Mouse (Mus musculus): Measurements from ENCODE around the gene Tnfrsf1b.
"Not testable (repeated sequence)": the region's sequence is repeated elsewhere in the genome, so short reads cannot be mapped to it uniquely, and the experiment has no call there.

Gene Tnfrsf1b

DNA sequence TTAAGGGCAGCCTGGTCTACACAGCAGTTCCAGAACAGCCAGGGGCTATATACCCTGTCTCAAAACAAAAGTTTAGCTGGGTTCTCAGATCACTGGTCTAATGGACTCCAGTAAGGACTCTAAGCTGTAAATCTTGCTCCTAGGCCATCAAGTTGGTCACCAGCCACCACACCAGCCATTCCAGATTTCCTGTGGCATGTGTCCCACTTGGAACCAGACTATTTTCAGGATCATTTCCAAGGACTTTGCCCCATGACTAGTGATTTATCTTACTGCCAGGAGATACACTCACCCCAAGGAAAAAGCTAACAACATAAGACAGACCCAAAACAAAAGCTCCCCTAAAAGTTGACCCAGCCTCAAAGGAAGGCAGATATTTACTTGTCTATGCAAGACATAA is 54.0 kb downstream of the Tnfrsf1b start:
- DNase-seq (ENCODE audit: low spot score in 2 of 2), result no peak

- DNase-seq (ENCODE audit: low spot score in 2 of 2), result no peak
Observed at GRCm38 (mm10) chr4:145188561-145188960, 58.1 kb downstream of the Tnfrsf1b start.

DNA sequence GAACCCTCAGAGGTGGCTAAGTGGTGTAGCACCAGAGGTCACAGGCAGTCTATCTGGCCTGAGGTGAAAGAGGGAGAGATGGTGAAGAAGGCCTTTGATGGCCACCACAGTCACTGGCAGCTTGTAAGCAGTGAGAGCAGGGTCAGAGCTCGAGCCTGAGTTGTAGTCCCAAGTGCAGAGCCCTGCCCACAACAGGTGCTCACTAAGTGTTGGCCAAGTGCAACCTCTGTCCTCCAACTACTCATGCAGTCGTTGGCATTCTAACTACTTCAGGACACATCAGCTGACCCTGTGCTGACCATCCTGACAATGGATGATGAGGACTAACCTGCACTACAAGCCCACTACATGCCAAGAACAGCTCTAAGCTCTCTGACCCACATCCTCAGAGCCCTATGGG is 59.1 kb downstream of the Tnfrsf1b start:
- no peak for DNase-seq (ENCODE audit: low spot score in 2 of 2)

GRCm38 (mm10) chr4:145178918-145179549 is 67.6 kb downstream of the Tnfrsf1b start:
- no peak for DNase-seq (ENCODE audit: low spot score in 2 of 2)

DNA sequence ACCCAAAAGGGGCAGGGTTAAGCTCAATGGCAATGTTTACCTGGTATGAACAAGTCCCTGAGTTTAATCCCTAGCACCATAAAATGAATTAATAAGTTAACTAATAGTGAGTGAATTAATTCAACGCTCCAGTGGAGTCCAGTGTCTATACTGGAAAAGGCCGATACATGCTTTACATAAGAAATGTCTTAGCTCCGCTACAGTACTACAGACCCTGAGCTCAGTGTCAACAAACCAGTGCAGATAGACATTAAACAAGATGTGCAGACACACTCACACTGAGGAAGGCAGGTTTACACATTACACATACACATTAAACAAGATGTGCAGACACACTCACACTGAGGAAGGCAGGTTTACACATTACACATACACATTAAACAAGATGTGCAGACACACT is 81.1 kb downstream of the Tnfrsf1b start:
- DNase-seq (ENCODE audit: low spot score in 2 of 2), result not testable (repeated sequence)

DNA sequence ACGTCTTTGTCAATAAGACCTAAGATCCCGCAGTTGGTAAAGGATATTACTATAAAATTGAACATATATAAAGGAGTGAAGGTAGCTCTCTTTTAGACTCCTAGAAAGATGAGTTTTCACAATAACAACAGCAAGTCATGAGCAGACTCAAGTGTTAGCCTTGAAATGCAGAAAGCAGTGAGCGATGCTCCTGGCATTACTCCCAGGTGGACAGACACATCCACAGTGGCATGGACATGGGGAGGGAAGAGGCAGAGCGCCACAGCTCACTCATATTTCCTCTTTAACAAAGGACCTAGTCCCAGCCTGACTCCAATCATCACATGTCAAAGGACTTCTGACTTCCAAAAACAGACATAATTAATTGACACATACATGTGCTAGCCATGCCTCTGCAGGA is 82.6 kb downstream of the Tnfrsf1b start:
- no peak for DNase-seq (ENCODE audit: low spot score in 2 of 2)

Measured in cerebellum, postnatal 4 days (tissue).